Mouse (Mus musculus) heart, embryonic 14.5 days (tissue): ENCODE measurements around the gene Ago4. TPM values are rescaled to one million over a fixed set of nuclear protein-coding genes. Genes with fewer than 3 reads are reported as not detected.
A peak's percentile ranks its signal among the peaks of the same experiment; 100 is the strongest.

ENCODE experiments used
- ATAC-seq: fragments of 200-750 bp; cut with Nextera tagmentation; 2 replicates; pipeline ENCODE4 v1.8.0; 2017; ENCODE audit warnings: low read depth, moderate TSS enrichment; ENCODE audit not compliant: insufficient number of reproducible peaks, insufficient read depth, low FRiP score
- H3K27ac ChIP-seq, 2 experiments: fragments of 200-500 bp in 1 of 2; fragments of 300-500 bp in 1 of 2; sonication (generic) in 1 of 2; replicated peaks in 1 of 2; 2 replicates each; pipeline ENCODE4 v1.5.1; 2012 to 2014; ENCODE audit warnings: low read depth in 2 of 2, low read length in 2 of 2, control low read depth in 1 of 2, mild to moderate bottlenecking in 1 of 2, mixed read lengths in 1 of 2; ENCODE audit not compliant: control insufficient read depth in 1 of 2, insufficient read depth in 1 of 2
- H3K27me3 ChIP-seq: fragments of 300-500 bp; sonication (generic); 2 replicates; pipeline ENCODE4 v1.6.1; 2014; ENCODE audit warnings: mild to moderate bottlenecking, low read length, control low read depth; ENCODE audit not compliant: control insufficient read depth, insufficient read depth
- H3K36me3 ChIP-seq: fragments of 300-500 bp; sonication (generic); 2 replicates; pipeline ENCODE4 v1.6.1; 2014; ENCODE audit warnings: mild to moderate bottlenecking, control low read depth, low read length, mixed read lengths; ENCODE audit not compliant: control insufficient read depth, insufficient read depth
- H3K4me1 ChIP-seq, 2 experiments: fragments of 200-500 bp in 1 of 2; fragments of 300-500 bp in 1 of 2; sonication (generic) in 1 of 2; 2 replicates each; pipeline ENCODE4 v1.6.1; 2012 to 2014; ENCODE audit warnings: low read length in 2 of 2, control low read depth in 1 of 2, mixed read lengths in 1 of 2; ENCODE audit not compliant: control insufficient read depth in 2 of 2, insufficient read depth in 2 of 2
- H3K4me2 ChIP-seq: fragments of 300-500 bp; sonication (generic); 2 replicates; pipeline ENCODE4 v1.6.1; 2014; ENCODE audit warnings: mild to moderate bottlenecking, low read length
- H3K4me3 ChIP-seq, 2 experiments: fragments of 200-500 bp in 1 of 2; fragments of 300-500 bp in 1 of 2; sonication (generic) in 1 of 2; 2 replicates each; pipeline ENCODE4 v1.5.1; 2012 to 2014; ENCODE audit warnings: low read length in 2 of 2, mild to moderate bottlenecking in 2 of 2, control low read depth in 1 of 2, low read depth in 1 of 2, moderate library complexity in 1 of 2; ENCODE audit not compliant: control insufficient read depth in 1 of 2, insufficient read depth in 1 of 2
- H3K9ac ChIP-seq: fragments of 300-500 bp; sonication (generic); 2 replicates; pipeline ENCODE4 v1.6.1; 2014; ENCODE audit warnings: mild to moderate bottlenecking, low read length
- H3K9me3 ChIP-seq: fragments of 300-500 bp; sonication (generic); 2 replicates; pipeline ENCODE4 v1.6.1; 2016; ENCODE audit warnings: low read length, control low read depth; ENCODE audit not compliant: control insufficient read depth
- WGBS: fragments of 180-500 bp; shearing (Covaris S2); extraction: QIAGEN DNeasy Blood & Tissue Kit; methylation state at CpG from one replicate; pipeline ENCODE4 v1.1.7; 2014; 5-methylcytosine and 5-hydroxymethylcytosine counted together
- polyA plus RNA-seq: library from polyadenylated mRNA; unstranded; fragments of >200 nt; fragmentation: Nextera tagmentation; extraction: Ambion mirVana; gene quantifications from 2 replicates; pipeline ENCODE4 v1.2.1, GENCODE M21; 2014

Ago4 gene
- 1.6 TPM in 2 replicates for polyA plus RNA-seq

- Histone ChIP-seq H3K4me2 (peak within 1 kb of the TSS; percentile 91), H3K27me3 (no peaks in the 10 kb centered on the region), H3K9ac (peak within 1 kb of the TSS; percentile 87), H3K9me3 (no peaks in the 10 kb centered on the region), H3K36me3 (no peaks in the 10 kb centered on the region), H3K4me1 (peaks cover 3 to 4% of the 10 kb centered on the region in 2 experiments; a peak in 2 of 4 replicates), H3K27ac (peak within 1 kb of the TSS in 1 of 2 experiments; percentile 24; a peak in 1 of 4 replicates), H3K4me3 (peak within 1 kb of the TSS; percentile 83 to 96)
- under 1% methylated on average over 48 of the region's 120 CpGs for WGBS
- peak; percentile 79 for ATAC-seq
These were observed at the start of gene Ago4 for GRCm38 (mm10) chr4:126532827-126533728. Gene Ago4 (minus strand): TSS chr4:126533472.

GRCm38 (mm10) chr4:126579077-126579476 lies 45.8 kb upstream of the Ago4 start:
- Histone ChIP-seq H3K9ac (no peak overlapping the region), H3K4me2 (no peak overlapping the region), H3K4me3 (no peak overlapping the region), H3K36me3 (peaks cover 95% of the 10 kb centered on the region), H3K27ac (no peak overlapping the region), H3K4me1 (no peaks in the 10 kb centered on the region), H3K9me3 (no peaks in the 10 kb centered on the region), H3K27me3 (no peaks in the 10 kb centered on the region)
- ATAC-seq = no peak
- WGBS = 87% methylated on average over 2 of the region's 2 CpGs

GRCm38 (mm10) chr4:126577920-126578319 lies 44.6 kb upstream of the Ago4 start:
- peaks cover 98% of the 10 kb centered on the region for H3K36me3 ChIP-seq
- 87% methylated on average over 3 of the region's 3 CpGs for WGBS
- H3K27me3 ChIP-seq = no peaks in the 10 kb centered on the region
- no peak overlapping the region for H3K9ac ChIP-seq
- no peak for ATAC-seq
- no peak overlapping the region for H3K4me2 ChIP-seq
- no peaks in the 10 kb centered on the region for H3K9me3 ChIP-seq
- H3K4me1 ChIP-seq = no peaks in the 10 kb centered on the region
- no peak overlapping the region for H3K27ac ChIP-seq
- no peak overlapping the region for H3K4me3 ChIP-seq

GRCm38 (mm10) chr4:126576281-126576680 lies 43.0 kb upstream of the Ago4 start:
- peaks cover 100% of the 10 kb centered on the region for H3K36me3 ChIP-seq
- no peaks in the 10 kb centered on the region for H3K4me1 ChIP-seq
- 93% methylated on average over 5 of the region's 5 CpGs for WGBS
- no peak overlapping the region for H3K4me3 ChIP-seq
- H3K9ac ChIP-seq = no peak overlapping the region
- H3K9me3 ChIP-seq = no peaks in the 10 kb centered on the region
- no peaks in the 10 kb centered on the region for H3K27me3 ChIP-seq
- no peak overlapping the region for H3K27ac ChIP-seq
- H3K4me2 ChIP-seq = no peak overlapping the region
- no peak for ATAC-seq

GRCm38 (mm10) chr4:126569783-126570182 lies 36.5 kb upstream of the Ago4 start:
- ATAC-seq = no peak
- peaks cover 98% of the 10 kb centered on the region for H3K36me3 ChIP-seq
- no peak overlapping the region for H3K9ac ChIP-seq
- no peak overlapping the region for H3K4me2 ChIP-seq
- H3K27me3 ChIP-seq = no peaks in the 10 kb centered on the region
- WGBS = 93% methylated on average over 3 of the region's 3 CpGs
- H3K4me1 ChIP-seq = no peaks in the 10 kb centered on the region
- H3K27ac ChIP-seq = no peak overlapping the region
- H3K9me3 ChIP-seq = no peaks in the 10 kb centered on the region
- no peak overlapping the region for H3K4me3 ChIP-seq

- no peaks in the 10 kb centered on the region for H3K27me3 ChIP-seq
- H3K4me1 ChIP-seq = no peaks in the 10 kb centered on the region
- peaks cover 98% of the 10 kb centered on the region for H3K36me3 ChIP-seq
- H3K9ac ChIP-seq = no peak overlapping the region
- 89% methylated on average over 4 of the region's 4 CpGs for WGBS
- H3K4me3 ChIP-seq = no peak overlapping the region
- no peak for ATAC-seq
- no peaks in the 10 kb centered on the region for H3K9me3 ChIP-seq
- no peak overlapping the region for H3K4me2 ChIP-seq
- H3K27ac ChIP-seq = no peak overlapping the region
These were observed 34.0 kb upstream of the Ago4 start for GRCm38 (mm10) chr4:126567243-126567642.

- Histone ChIP-seq H3K4me2 (no peak overlapping the region), H3K27ac (no peak overlapping the region), H3K27me3 (no peaks in the 10 kb centered on the region), H3K36me3 (peaks cover 84% of the 10 kb centered on the region), H3K4me1 (no peaks in the 10 kb centered on the region), H3K9ac (no peak overlapping the region), H3K4me3 (no peak overlapping the region), H3K9me3 (no peaks in the 10 kb centered on the region)
- WGBS = 92% methylated on average over 6 of the region's 6 CpGs
- no peak for ATAC-seq
These were observed 30.5 kb upstream of the Ago4 start for GRCm38 (mm10) chr4:126563798-126564197.
